Mouse (Mus musculus) liver, embryonic 13.5 days (tissue): ENCODE results near the gene Itpr2. TPM values are rescaled to one million over a fixed set of nuclear protein-coding genes. Genes with fewer than 3 reads are reported as not detected.

ENCODE experiments used
- ATAC-seq: fragments of 200-750 bp; cut with Nextera tagmentation; 2 replicates; pipeline ENCODE4 v1.8.0; 2017; ENCODE audit warnings: low read depth, mild to moderate bottlenecking, moderate number of reproducible peaks, moderate library complexity
- DNase-seq: peaks from one replicate; pipeline ENCODE4 v3.0.0; 2022
- H3K27ac ChIP-seq: fragments of 300-500 bp; sonication (generic); 2 replicates; pipeline ENCODE4 v1.5.1; 2015; ENCODE audit warnings: moderate library complexity, mild to moderate bottlenecking, inconsistent platforms
- H3K27me3 ChIP-seq: fragments of 300-500 bp; sonication (generic); 2 replicates; pipeline ENCODE4 v1.6.1; 2015; ENCODE audit warnings: mild to moderate bottlenecking, inconsistent platforms
- H3K36me3 ChIP-seq: fragments of 300-500 bp; sonication (generic); 2 replicates; pipeline ENCODE4 v1.6.1; 2015; ENCODE audit warnings: mild to moderate bottlenecking, inconsistent platforms
- H3K4me1 ChIP-seq: fragments of 300-500 bp; sonication (generic); replicated peaks from 2 replicates; pipeline ENCODE4 v1.6.1; 2015; ENCODE audit warnings: inconsistent platforms
- H3K4me2 ChIP-seq: fragments of 300-500 bp; sonication (generic); 2 replicates; pipeline ENCODE4 v1.6.1; 2015; ENCODE audit warnings: inconsistent platforms, mild to moderate bottlenecking, moderate library complexity
- H3K4me3 ChIP-seq: fragments of 300-500 bp; sonication (generic); replicated peaks from 2 replicates; pipeline ENCODE4 v1.5.1; 2015; ENCODE audit warnings: mild to moderate bottlenecking, inconsistent platforms
- H3K9ac ChIP-seq: fragments of 300-500 bp; sonication (generic); 2 replicates; pipeline ENCODE4 v1.6.1; 2015; ENCODE audit warnings: mild to moderate bottlenecking, inconsistent platforms
- H3K9me3 ChIP-seq: fragments of 300-500 bp; sonication (generic); replicated peaks from 2 replicates; pipeline ENCODE4 v1.6.1; 2016; ENCODE audit warnings: inconsistent platforms
- WGBS: fragments of 180-500 bp; shearing (Covaris S2); methylation state at CpG from one replicate; pipeline ENCODE4 v1.1.7; 2015; ENCODE audit not compliant: insufficient replicate concordance; 5-methylcytosine and 5-hydroxymethylcytosine counted together
- polyA plus RNA-seq: library from polyadenylated mRNA; unstranded; fragments of >200 nt; fragmentation: Nextera tagmentation; extraction: Ambion mirVana; gene quantifications from 2 replicates; pipeline ENCODE4 v1.2.1, GENCODE M21; 2015

Gene Itpr2
- polyA plus RNA-seq, 1 experiment from 2014 or later, result 2.4 TPM

- H3K4me1 ChIP-seq, result no peaks in the 10 kb centered on the region
- no peak for ATAC-seq
- no peaks in the 10 kb centered on the region for H3K27me3 ChIP-seq
- H3K36me3 ChIP-seq, result no peaks in the 10 kb centered on the region
- WGBS, result 70% methylated on average over 4 of the region's 4 CpGs
- H3K9ac ChIP-seq, result no peak overlapping the region
- H3K4me2 ChIP-seq, result no peak overlapping the region
- no peak overlapping the region for H3K27ac ChIP-seq
- no peaks in the 10 kb centered on the region for H3K9me3 ChIP-seq
- H3K4me3 ChIP-seq, result no peak overlapping the region
- DNase-seq, result no peak
Observed at GRCm38 (mm10) chr6:146174644-146175250, 327.3 kb downstream of the Itpr2 start.

GRCm38 (mm10) chr6:146170603-146171051, 331.4 kb downstream of the Itpr2 start:
- ATAC-seq, result no peak
- no peak overlapping the region for H3K27ac ChIP-seq
- H3K36me3 ChIP-seq, result no peaks in the 10 kb centered on the region
- H3K27me3 ChIP-seq, result no peaks in the 10 kb centered on the region
- peak overlapping the region; percentile 30; the same call in 1 of the 2 replicates for H3K4me2 ChIP-seq
- no peak for DNase-seq
- no peaks in the 10 kb centered on the region for H3K4me1 ChIP-seq
- no peak overlapping the region for H3K4me3 ChIP-seq
- H3K9ac ChIP-seq, result no peak overlapping the region
- 26% methylated on average over 14 of the region's 14 CpGs for WGBS
- H3K9me3 ChIP-seq, result no peaks in the 10 kb centered on the region

- no peaks in the 10 kb centered on the region for H3K36me3 ChIP-seq
- ATAC-seq, result no peak
- no peaks in the 10 kb centered on the region for H3K27me3 ChIP-seq
- H3K4me3 ChIP-seq, result no peak overlapping the region
- no peak overlapping the region for H3K27ac ChIP-seq
- no peak for DNase-seq
- no peaks in the 10 kb centered on the region for H3K9me3 ChIP-seq
- no peaks in the 10 kb centered on the region for H3K4me1 ChIP-seq
- 65% methylated on average over 5 of the region's 5 CpGs for WGBS
- H3K4me2 ChIP-seq, result no peak overlapping the region
- no peak overlapping the region for H3K9ac ChIP-seq
Observed at GRCm38 (mm10) chr6:146167207-146167606, 334.8 kb downstream of the Itpr2 start.

- H3K4me3 ChIP-seq, result no peak overlapping the region
- no peaks in the 10 kb centered on the region for H3K36me3 ChIP-seq
- H3K9ac ChIP-seq, result no peak overlapping the region
- no peaks in the 10 kb centered on the region for H3K9me3 ChIP-seq
- H3K27ac ChIP-seq, result no peak overlapping the region
- ATAC-seq, result no peak
- no peaks in the 10 kb centered on the region for H3K4me1 ChIP-seq
- 63% methylated on average over 4 of the region's 4 CpGs for WGBS
- H3K4me2 ChIP-seq, result no peak overlapping the region
- no peak for DNase-seq
- H3K27me3 ChIP-seq, result no peaks in the 10 kb centered on the region
Observed at GRCm38 (mm10) chr6:146159641-146160040, 342.4 kb downstream of the Itpr2 start.

- Histone ChIP-seq H3K27ac (no peak overlapping the region), H3K27me3 (no peaks in the 10 kb centered on the region), H3K36me3 (no peaks in the 10 kb centered on the region), H3K4me2 (no peak overlapping the region), H3K9me3 (no peaks in the 10 kb centered on the region), H3K4me1 (no peaks in the 10 kb centered on the region), H3K4me3 (no peak overlapping the region), H3K9ac (no peak overlapping the region)
- 81% methylated on average over 12 of the region's 12 CpGs for WGBS
- ATAC-seq (no peak), DNase-seq (no peak)
Observed at GRCm38 (mm10) chr6:146158717-146159116, 343.3 kb downstream of the Itpr2 start.

- no peaks in the 10 kb centered on the region for H3K9me3 ChIP-seq
- WGBS, result 69% methylated on average over 8 of the region's 8 CpGs
- no peaks in the 10 kb centered on the region for H3K4me1 ChIP-seq
- DNase-seq, result no peak
- H3K4me3 ChIP-seq, result no peak overlapping the region
- H3K9ac ChIP-seq, result no peak overlapping the region
- no peaks in the 10 kb centered on the region for H3K27me3 ChIP-seq
- no peak overlapping the region for H3K27ac ChIP-seq
- no peak overlapping the region for H3K4me2 ChIP-seq
- ATAC-seq, result no peak
- H3K36me3 ChIP-seq, result no peaks in the 10 kb centered on the region
Observed at GRCm38 (mm10) chr6:146157983-146158535, 344.0 kb downstream of the Itpr2 start.

- ATAC-seq (no peak), DNase-seq (no peak)
- H3K4me2 ChIP-seq, result no peak overlapping the region
- no peak overlapping the region for H3K9ac ChIP-seq
- no peaks in the 10 kb centered on the region for H3K9me3 ChIP-seq
- H3K4me1 ChIP-seq, result no peaks in the 10 kb centered on the region
- WGBS, result 82% methylated on average over 14 of the region's 14 CpGs
- H3K27ac ChIP-seq, result no peak overlapping the region
- no peaks in the 10 kb centered on the region for H3K36me3 ChIP-seq
- H3K27me3 ChIP-seq, result no peaks in the 10 kb centered on the region
- H3K4me3 ChIP-seq, result no peak overlapping the region
Observed at GRCm38 (mm10) chr6:146157099-146157498, 344.9 kb downstream of the Itpr2 start.

GRCm38 (mm10) chr6:146156536-146156935, 345.5 kb downstream of the Itpr2 start:
- Histone ChIP-seq H3K27ac (no peak overlapping the region), H3K27me3 (no peaks in the 10 kb centered on the region), H3K9ac (no peak overlapping the region), H3K9me3 (no peaks in the 10 kb centered on the region), H3K4me3 (no peak overlapping the region), H3K4me1 (no peaks in the 10 kb centered on the region), H3K36me3 (no peaks in the 10 kb centered on the region), H3K4me2 (no peak overlapping the region)
- DNase-seq, result no peak
- no peak for ATAC-seq
- 65% methylated on average over 6 of the region's 6 CpGs for WGBS

- H3K9ac ChIP-seq, result no peak overlapping the region
- H3K36me3 ChIP-seq, result no peaks in the 10 kb centered on the region
- WGBS, result 68% methylated on average over 8 of the region's 8 CpGs
- H3K9me3 ChIP-seq, result no peaks in the 10 kb centered on the region
- DNase-seq (no peak), ATAC-seq (no peak)
- H3K4me3 ChIP-seq, result no peak overlapping the region
- no peaks in the 10 kb centered on the region for H3K27me3 ChIP-seq
- H3K4me1 ChIP-seq, result no peaks in the 10 kb centered on the region
- no peak overlapping the region for H3K4me2 ChIP-seq
- H3K27ac ChIP-seq, result no peak overlapping the region
Observed at GRCm38 (mm10) chr6:146155156-146155734, 346.8 kb downstream of the Itpr2 start.

- Histone ChIP-seq H3K4me2 (no peak overlapping the region), H3K36me3 (no peaks in the 10 kb centered on the region), H3K9ac (no peak overlapping the region), H3K9me3 (no peaks in the 10 kb centered on the region), H3K27me3 (no peaks in the 10 kb centered on the region), H3K4me3 (no peak overlapping the region), H3K4me1 (no peaks in the 10 kb centered on the region), H3K27ac (no peak overlapping the region)
- 54% methylated on average over 5 of the region's 5 CpGs for WGBS
- ATAC-seq, result no peak
- no peak for DNase-seq
Observed at GRCm38 (mm10) chr6:146152843-146153242, 349.2 kb downstream of the Itpr2 start.

GRCm38 (mm10) chr6:146140966-146141585, 360.9 kb downstream of the Itpr2 start:
- WGBS, result 59% methylated on average over 4 of the region's 4 CpGs

More at GRCm38 (mm10) chr6:146140966-146141585, 360.9 kb downstream of the Itpr2 start:
- Histone ChIP-seq H3K9me3 (no peaks in the 10 kb centered on the region), H3K36me3 (no peaks in the 10 kb centered on the region), H3K27me3 (no peaks in the 10 kb centered on the region), H3K27ac (no peak overlapping the region), H3K9ac (no peak overlapping the region), H3K4me2 (no peak overlapping the region), H3K4me1 (no peaks in the 10 kb centered on the region), H3K4me3 (no peak overlapping the region)
- ATAC-seq (no peak), DNase-seq (no peak)
